Mouse (Mus musculus): Measurements from ENCODE around the gene Tmem145. TPM values are rescaled to one million over a fixed set of nuclear protein-coding genes. Genes with fewer than 3 reads are reported as not detected.

Gene Tmem145
- polyA plus RNA-seq, 1 experiment from 2014 or later = 47.1 TPM

DNA sequence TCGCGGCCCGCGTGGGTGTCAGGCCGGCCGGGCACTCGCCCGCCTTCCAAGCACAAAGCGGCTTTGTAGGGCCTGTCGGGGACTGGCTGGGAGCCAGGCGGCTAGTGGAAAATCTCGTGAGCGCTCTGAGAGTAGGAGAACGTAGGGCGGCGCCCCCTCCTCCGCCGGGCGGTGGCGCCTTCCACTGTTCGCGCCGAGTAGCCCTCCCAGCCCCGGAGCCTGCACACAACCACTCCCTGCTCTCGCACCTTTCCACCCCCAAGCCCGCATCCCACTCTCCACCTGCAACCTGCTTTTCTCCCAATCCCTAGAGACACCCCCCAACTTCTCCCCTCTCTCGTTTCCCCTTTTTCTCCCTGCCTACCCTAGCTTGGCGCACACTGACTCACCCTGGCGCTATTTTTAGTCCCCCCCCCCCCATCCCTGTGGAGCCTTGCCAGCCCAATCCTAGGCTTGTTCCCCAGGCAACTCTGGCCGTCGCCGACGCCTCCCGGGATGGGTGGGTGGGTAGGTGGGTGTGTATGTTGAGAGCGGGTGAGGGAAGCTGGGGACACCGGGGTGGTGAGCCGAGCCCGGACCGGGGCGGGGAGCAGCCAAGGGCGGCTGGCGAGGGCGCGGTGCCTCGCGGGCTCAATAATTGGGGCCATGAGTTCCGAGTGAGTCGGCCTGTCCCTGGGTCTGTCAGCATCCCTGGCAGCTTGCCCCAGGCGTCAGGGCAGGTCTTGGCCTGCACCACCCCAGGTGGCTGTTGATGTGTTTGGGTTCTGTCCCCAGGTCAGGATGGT is 26.6 kb upstream of the Tmem145 start:
- peak overlapping the region; percentile 80 for H3K4me2 ChIP-seq (replicated peaks)
- ATAC-seq = peak; percentile 72
- H3K27me3 ChIP-seq = no peaks in the 10 kb centered on the region
- peaks cover 8% of the 10 kb centered on the region for H3K36me3 ChIP-seq
- H3K4me3 ChIP-seq (replicated peaks) = peak overlapping the region; percentile 67
- no peaks in the 10 kb centered on the region for H3K9me3 ChIP-seq
- peak overlapping the region; percentile 100 for H3K27ac ChIP-seq
- H3K9ac ChIP-seq (replicated peaks) = peak overlapping the region; percentile 85
- H3K4me1 ChIP-seq (replicated peaks) = peaks cover 76% of the 10 kb centered on the region
- 1% methylated on average over 48 of the region's 49 CpGs for WGBS

DNA sequence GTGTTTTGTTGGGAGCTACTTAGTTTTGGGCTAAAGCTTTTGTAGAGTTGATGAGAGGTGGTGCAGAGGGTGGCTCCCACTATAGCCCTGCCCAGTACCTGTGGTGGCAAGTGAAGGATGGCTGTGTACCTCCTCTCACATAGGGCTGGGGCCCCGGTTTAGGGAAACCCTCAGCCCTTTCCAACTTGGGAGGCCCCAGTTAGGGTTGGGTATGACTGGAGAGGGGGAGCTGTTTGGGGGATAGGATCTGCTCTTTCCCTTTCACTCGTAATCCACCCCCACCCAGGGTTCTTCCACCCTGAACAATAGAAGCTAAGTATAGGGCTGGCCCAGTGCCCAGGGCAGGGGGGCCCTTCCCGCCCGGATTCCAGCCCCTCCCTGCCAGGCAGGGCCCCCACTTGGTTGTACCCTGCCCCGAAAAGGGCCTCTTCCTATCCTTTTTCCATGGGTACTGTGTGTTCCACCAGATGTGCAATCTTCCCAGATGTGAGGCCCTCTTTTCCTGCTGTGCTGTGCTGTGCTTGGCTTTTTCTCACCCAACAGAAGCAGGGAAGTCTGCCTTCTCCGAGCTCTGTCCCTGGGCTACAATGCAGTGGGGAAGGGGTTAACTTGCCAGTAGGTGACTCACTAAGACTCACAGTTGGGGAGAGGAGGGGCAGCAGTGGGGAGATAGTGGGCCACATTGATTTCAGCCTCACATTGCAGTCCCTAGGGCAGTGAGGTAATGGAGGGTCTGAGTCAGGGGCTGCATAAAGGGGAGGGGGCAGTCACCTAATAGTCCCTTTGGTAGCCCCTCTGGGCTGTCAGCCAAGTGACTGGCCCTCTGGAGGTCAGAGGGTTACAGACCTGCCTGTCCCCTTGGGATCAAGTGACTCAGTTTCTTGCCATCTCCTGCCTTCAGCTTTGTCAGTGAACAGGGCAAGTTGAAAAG is 25.8 kb upstream of the Tmem145 start:
- 2% methylated on average over 6 of the region's 6 CpGs for WGBS
- ATAC-seq = peak; percentile 12; the same call in 1 of the 2 replicates
- Histone ChIP-seq H3K27ac (peak overlapping the region; percentile 100), H3K4me3 (replicated peaks) (peak overlapping the region; percentile 67), H3K9me3 (no peaks in the 10 kb centered on the region), H3K4me1 (replicated peaks) (peaks cover 76% of the 10 kb centered on the region), H3K36me3 (peaks cover 6% of the 10 kb centered on the region), H3K4me2 (replicated peaks) (peak overlapping the region; percentile 80), H3K27me3 (no peaks in the 10 kb centered on the region), H3K9ac (replicated peaks) (peak overlapping the region; percentile 85)

DNA sequence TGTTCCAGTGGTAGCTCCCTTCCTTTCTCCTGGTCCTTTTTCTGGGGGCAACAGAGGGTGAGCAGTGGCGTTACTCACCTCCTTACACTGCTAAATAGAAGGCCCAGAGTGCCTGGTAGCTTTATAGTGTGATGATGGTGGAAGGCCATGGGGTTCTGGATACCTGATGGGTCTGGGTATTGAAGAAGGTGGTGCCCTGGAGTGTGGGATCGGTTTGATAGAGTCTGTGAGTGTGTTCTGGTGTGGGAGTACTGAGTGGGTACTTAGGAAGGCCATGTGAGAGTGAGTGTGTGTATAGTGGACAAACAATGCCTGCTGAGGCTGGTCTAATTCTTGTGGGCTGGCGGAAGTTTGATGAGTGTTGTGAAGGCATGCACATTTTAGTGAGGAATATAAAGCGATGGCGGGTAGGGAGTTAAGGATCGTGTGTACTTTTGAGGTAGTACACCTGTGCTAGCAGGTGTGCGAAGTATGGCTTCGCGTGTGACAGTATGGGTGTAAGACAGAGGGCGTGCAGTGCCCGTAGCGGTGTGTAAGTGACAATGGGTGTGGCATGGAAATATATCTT is 24.7 kb upstream of the Tmem145 start:
- peaks cover 72% of the 10 kb centered on the region for H3K4me1 ChIP-seq (replicated peaks)
- peak overlapping the region; percentile 100 for H3K27ac ChIP-seq
- H3K4me2 ChIP-seq (replicated peaks) = peak overlapping the region; percentile 80
- 24% methylated on average over 12 of the region's 12 CpGs for whole genome bisulfite sequencing
- H3K9ac ChIP-seq (replicated peaks) = peak overlapping the region; percentile 85; the same call in 1 of the 2 replicates
- no peak for ATAC-seq
- H3K9me3 ChIP-seq = no peaks in the 10 kb centered on the region
- no peaks in the 10 kb centered on the region for H3K27me3 ChIP-seq
- H3K36me3 ChIP-seq = peaks cover 16% of the 10 kb centered on the region
- peak overlapping the region; percentile 67 for H3K4me3 ChIP-seq (replicated peaks)

DNA sequence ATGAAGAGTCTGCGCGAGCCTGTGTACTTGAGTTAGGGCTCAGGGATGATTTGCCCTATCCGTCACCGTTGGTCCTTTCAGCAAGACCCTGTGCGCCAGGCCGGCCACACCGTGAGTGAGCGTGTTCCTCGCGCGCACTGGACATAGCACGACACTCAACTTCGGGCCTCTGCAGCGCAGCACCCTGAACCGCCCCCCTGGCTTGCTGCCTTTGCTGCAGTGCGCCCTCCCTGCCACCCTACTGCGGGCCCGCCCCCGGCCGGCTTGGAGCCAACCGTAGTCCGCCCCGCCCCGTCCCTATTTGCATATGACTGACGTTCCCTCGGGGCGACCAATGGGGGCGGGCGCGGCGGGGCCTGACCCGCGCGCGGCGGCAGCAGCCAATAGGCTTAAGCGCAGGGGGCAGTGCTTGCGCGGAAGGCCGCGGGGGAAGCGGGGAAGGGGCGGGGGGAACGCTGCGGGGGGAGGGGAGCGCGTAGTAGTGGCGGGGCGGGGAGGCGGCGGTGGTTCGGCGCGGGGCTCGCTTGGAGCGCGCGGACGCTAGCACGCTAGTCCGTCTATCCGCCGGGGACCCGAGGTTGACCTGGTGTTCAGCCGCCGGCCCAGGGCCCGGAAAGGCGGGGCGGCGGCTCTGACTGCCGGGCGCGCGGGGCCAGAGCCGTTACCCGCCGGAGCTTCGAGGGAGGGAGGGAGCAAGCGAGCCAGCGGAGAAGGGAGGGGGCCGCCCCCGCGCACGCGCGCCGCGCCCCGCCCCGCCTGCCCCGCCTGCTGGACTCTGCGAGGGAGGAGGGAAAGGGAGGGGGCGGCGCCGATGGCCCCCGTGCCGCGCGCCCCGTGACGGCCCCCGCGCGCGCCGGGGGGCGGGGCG is 23.9 kb upstream of the Tmem145 start:
- Histone ChIP-seq H3K9me3 (no peaks in the 10 kb centered on the region), H3K36me3 (peaks cover 24% of the 10 kb centered on the region), H3K27ac (peak overlapping the region; percentile 100), H3K4me3 (replicated peaks) (peak overlapping the region; percentile 67), H3K9ac (replicated peaks) (peak overlapping the region; percentile 86), H3K27me3 (no peaks in the 10 kb centered on the region), H3K4me2 (replicated peaks) (peak overlapping the region; percentile 80), H3K4me1 (replicated peaks) (peaks cover 66% of the 10 kb centered on the region)
- peak; percentile 69 for ATAC-seq
- under 1% methylated on average over 58 of the region's 108 CpGs for WGBS

DNA sequence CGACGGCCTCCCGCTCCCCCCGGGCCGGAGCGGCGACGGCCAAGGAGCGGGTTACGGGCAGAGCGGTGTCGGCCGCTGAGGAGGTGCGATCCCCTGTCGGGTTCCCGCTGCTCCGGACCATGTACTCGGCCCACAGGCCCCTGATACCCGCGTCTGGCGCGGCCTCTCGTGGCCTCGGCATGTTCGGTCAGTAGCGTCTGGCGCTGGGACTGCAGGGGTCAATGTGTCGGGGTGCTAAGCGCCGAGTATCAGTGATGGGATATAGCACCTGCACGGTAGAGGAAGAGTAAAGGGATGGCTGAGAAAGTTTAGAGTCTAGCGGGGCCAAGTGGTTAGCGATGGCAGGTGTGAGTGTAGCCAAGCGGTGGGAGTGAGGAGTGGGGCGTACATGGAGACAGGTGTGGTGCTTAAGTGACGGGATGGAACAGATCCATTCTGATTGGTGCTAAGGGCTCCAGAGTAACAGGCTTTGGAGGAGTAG is 23.1 kb upstream of the Tmem145 start:
- H3K27ac ChIP-seq = peak overlapping the region; percentile 100
- peak overlapping the region; percentile 67 for H3K4me3 ChIP-seq (replicated peaks)
- peak overlapping the region; percentile 86 for H3K9ac ChIP-seq (replicated peaks)
- peak overlapping the region; percentile 80 for H3K4me2 ChIP-seq (replicated peaks)
- H3K36me3 ChIP-seq = peaks cover 32% of the 10 kb centered on the region
- H3K27me3 ChIP-seq = no peaks in the 10 kb centered on the region
- peak; percentile 4 for ATAC-seq
- H3K9me3 ChIP-seq = no peaks in the 10 kb centered on the region
- peaks cover 59% of the 10 kb centered on the region for H3K4me1 ChIP-seq (replicated peaks)
- WGBS = under 1% methylated on average over 22 of the region's 36 CpGs

DNA sequence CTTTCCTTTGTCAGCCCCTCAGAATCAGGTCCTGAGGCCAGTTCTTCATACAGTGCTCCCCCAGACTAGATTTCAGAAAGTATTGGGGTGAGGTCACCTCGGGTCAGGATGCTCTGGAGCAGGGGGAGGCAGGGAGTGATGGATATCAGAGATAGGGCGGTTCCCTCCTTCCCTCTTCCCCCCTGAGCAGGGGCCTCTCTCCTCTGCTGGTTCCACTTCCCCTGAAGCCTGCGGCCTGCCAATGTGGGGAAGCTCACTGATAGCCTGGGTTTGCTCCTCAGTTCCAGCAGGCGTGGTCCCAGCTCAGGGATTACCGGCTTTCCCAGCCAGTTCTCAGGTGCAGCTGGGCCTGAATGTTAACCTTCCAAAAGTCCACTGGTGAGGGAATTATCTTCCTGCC is 22.3 kb upstream of the Tmem145 start:
- Histone ChIP-seq H3K4me3 (replicated peaks) (peak overlapping the region; percentile 67), H3K9me3 (no peaks in the 10 kb centered on the region), H3K36me3 (peaks cover 40% of the 10 kb centered on the region), H3K27me3 (no peaks in the 10 kb centered on the region), H3K9ac (replicated peaks) (peak overlapping the region; percentile 86), H3K27ac (peak overlapping the region; percentile 100), H3K4me1 (replicated peaks) (peaks cover 56% of the 10 kb centered on the region), H3K4me2 (replicated peaks) (peak overlapping the region; percentile 80)
- ATAC-seq = no peak
- WGBS = 30% methylated on average over 5 of the region's 5 CpGs

DNA sequence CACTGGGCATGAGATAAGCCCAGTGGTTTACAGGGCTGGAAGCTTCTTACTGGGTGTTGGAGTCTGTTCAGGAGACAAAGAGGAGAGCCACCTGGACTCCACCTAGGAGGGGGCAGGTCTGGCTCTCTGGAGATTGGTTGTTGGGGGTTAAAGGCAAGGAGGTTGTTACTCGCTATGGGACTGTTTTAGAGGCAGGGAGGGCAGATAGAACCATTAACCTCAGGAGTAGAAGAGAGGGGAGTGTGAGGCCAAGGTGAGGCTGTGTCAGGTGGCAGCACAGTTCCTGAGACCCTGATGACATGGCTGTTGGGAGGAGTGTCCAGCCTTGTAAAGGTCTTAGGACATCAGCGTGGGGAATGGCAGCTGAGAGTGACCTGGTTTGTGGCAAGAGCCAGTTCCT is 21.7 kb upstream of the Tmem145 start:
- peak overlapping the region; percentile 86 for H3K9ac ChIP-seq (replicated peaks)
- peak overlapping the region; percentile 100 for H3K27ac ChIP-seq
- H3K4me1 ChIP-seq (replicated peaks) = peaks cover 56% of the 10 kb centered on the region
- H3K4me3 ChIP-seq (replicated peaks) = peak overlapping the region; percentile 67
- 64% methylated on average over 2 of the region's 2 CpGs for WGBS
- H3K4me2 ChIP-seq (replicated peaks) = peak overlapping the region; percentile 80
- H3K27me3 ChIP-seq = no peaks in the 10 kb centered on the region
- ATAC-seq = no peak
- peaks cover 46% of the 10 kb centered on the region for H3K36me3 ChIP-seq
- no peaks in the 10 kb centered on the region for H3K9me3 ChIP-seq

DNA sequence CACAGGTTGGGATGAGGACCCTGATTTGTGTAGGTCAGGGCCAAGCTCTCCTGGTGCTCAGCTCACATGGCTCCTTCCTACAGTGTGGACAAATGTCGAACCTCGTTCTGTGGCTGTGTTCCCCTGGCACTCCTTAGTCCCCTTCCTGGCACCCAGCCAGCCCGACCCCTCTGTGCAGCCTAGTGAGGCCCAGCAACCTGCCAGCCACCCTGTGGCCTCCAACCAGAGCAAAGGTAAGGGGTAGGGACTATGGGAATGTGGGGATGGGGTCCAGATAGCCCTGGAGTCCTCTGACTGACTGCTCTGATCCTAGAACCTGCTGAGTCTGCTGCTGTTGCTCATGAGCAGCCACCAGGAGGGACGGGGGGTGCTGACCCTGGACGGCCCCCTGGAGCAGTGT is 21.1 kb upstream of the Tmem145 start:
- Histone ChIP-seq H3K9me3 (no peaks in the 10 kb centered on the region), H3K4me3 (replicated peaks) (peak overlapping the region; percentile 8; the same call in 1 of the 2 replicates), H3K27ac (0 out of 2 replicates have a peak overlapping the region, but pooled peaks have one; percentile 58), H3K27me3 (no peaks in the 10 kb centered on the region), H3K4me1 (replicated peaks) (peaks cover 51% of the 10 kb centered on the region), H3K4me2 (replicated peaks) (peak overlapping the region; percentile 80), H3K9ac (replicated peaks) (peak overlapping the region; percentile 86), H3K36me3 (peaks cover 51% of the 10 kb centered on the region)
- WGBS = 74% methylated on average over 5 of the region's 5 CpGs
- no peak for ATAC-seq

DNA sequence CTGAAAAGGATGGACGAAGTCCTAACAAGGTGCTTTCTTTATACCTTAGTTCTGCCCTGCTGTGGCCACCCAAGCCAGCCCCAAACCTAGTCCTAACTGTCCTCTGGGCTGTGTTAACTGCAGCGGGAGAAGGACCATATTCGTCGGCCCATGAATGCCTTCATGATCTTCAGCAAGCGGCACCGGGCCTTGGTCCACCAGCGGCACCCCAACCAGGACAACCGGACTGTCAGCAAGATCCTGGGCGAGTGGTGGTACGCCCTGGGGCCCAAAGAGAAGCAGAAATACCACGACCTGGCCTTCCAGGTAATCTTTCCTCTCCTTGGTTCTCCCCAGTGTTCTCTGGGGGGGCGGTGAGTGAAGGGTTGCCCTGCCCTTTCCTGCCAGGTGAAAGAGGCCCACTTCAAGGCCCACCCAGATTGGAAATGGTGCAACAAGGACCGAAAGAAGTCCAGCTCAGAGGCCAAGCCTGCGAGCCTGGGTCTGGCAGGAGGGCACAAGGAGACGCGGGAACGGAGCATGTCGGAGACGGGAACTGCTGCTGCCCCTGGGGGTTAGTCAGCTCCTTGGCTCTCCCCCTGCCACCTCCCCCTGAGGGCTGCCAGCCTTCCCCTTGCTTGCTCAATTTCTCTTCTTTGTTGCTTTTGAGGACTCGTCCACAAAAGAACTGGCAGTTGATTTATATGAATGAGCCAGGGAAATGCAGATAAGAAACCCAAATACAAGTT is 20.2 kb upstream of the Tmem145 start:
- Histone ChIP-seq H3K27me3 (no peaks in the 10 kb centered on the region), H3K9ac (replicated peaks) (0 out of 2 replicates have a peak overlapping the region, but pooled peaks have one; percentile 86), H3K4me3 (replicated peaks) (no peak overlapping the region), H3K27ac (no peak overlapping the region), H3K4me1 (replicated peaks) (peaks cover 46% of the 10 kb centered on the region), H3K36me3 (peaks cover 61% of the 10 kb centered on the region), H3K4me2 (replicated peaks) (no peak overlapping the region), H3K9me3 (no peaks in the 10 kb centered on the region)
- no peak for ATAC-seq
- 93% methylated on average over 20 of the region's 20 CpGs for WGBS

DNA sequence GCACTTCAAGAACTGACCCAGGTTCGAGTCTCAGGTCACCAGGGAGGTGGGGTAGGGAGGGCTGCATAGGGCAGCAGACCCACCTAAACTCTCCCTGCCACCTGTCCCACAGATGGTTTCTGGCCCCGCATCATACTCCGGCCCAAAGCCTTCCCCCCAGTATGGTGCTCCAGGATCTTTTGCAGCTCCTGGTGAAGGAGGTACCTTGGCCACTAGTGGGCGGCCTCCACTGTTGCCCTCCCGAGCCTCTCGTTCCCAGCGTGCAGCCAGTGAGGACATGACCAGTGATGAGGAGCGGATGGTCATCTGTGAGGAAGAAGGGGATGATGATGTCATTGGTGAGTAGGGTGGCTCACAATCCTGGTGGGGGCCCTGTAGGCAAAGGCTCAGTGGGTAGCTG is 18.9 kb upstream of the Tmem145 start:
- WGBS = 82% methylated on average over 8 of the region's 8 CpGs

More for the DNA sequence above, 18.9 kb upstream of the Tmem145 start:
- H3K36me3 ChIP-seq = peaks cover 74% of the 10 kb centered on the region
- H3K4me3 ChIP-seq (replicated peaks) = no peak overlapping the region
- no peaks in the 10 kb centered on the region for H3K27me3 ChIP-seq
- H3K4me1 ChIP-seq (replicated peaks) = peaks cover 46% of the 10 kb centered on the region
- no peak overlapping the region for H3K9ac ChIP-seq (replicated peaks)
- H3K9me3 ChIP-seq = no peaks in the 10 kb centered on the region
- H3K4me2 ChIP-seq (replicated peaks) = no peak overlapping the region
- no peak for ATAC-seq
- no peak overlapping the region for H3K27ac ChIP-seq
